Mouse (Mus musculus) brown adipose tissue, adult 24 weeks (tissue): ENCODE measurements around the gene Cntnap2. TPM values are rescaled to one million over a fixed set of nuclear protein-coding genes. Genes with fewer than 3 reads are reported as not detected.
"Not testable (repeated sequence)": the region's sequence is repeated elsewhere in the genome, so short reads cannot be mapped to it uniquely, and the experiment has no call there.

ENCODE experiments used
- H3K27ac ChIP-seq: fragments of 200-500 bp; replicated peaks from 2 replicates; pipeline ENCODE4 v1.5.1; 2012; ENCODE audit warnings: low read depth, mild to moderate bottlenecking, low read length
- H3K4me1 ChIP-seq: fragments of 200-500 bp; 2 replicates; pipeline ENCODE4 v1.6.1; 2012; ENCODE audit warnings: low read length, mixed read lengths; ENCODE audit not compliant: control insufficient read depth, insufficient read depth, insufficient read length
- H3K4me3 ChIP-seq: fragments of 200-500 bp; 2 replicates; pipeline ENCODE4 v1.5.1; 2012; ENCODE audit warnings: low read depth, mild to moderate bottlenecking, low read length, moderate library complexity; ENCODE audit not compliant: insufficient read depth
- polyA plus RNA-seq: library from polyadenylated mRNA; stranded (reverse); fragments of >200 nt; gene quantifications from 2 replicates; pipeline ENCODE4 v1.2.4, GENCODE M21; 2012; ENCODE audit not compliant: missing spikeins, insufficient read depth, insufficient read length

The Cntnap2 gene
- polyA plus RNA-seq, 1 experiment: not detected

- Histone ChIP-seq H3K4me1 (peaks cover 5% of the 10 kb centered on the region; the same call in 1 of the 2 replicates), H3K4me3 (no peak overlapping the region), H3K27ac (peak overlapping the region; percentile 71; the same call in 1 of the 2 replicates)
These were observed 2123.6 kb downstream of the Cntnap2 start for GRCm38 (mm10) chr6:47182756-47183155.

GRCm38 (mm10) chr6:47183850-47184249 lies 2124.7 kb downstream of the Cntnap2 start:
- not testable (repeated sequence) for H3K4me3 ChIP-seq, H3K27ac ChIP-seq

GRCm38 (mm10) chr6:47188193-47188592 lies 2129.0 kb downstream of the Cntnap2 start:
- Histone ChIP-seq H3K27ac (no peak overlapping the region), H3K4me1 (peaks cover 2% of the 10 kb centered on the region; the same call in 1 of the 2 replicates), H3K4me3 (no peak overlapping the region)

More at GRCm38 (mm10) chr6:47183850-47184249, 2124.7 kb downstream of the Cntnap2 start:
- not testable (repeated sequence) for H3K4me1 ChIP-seq

- not testable (repeated sequence) for H3K4me1 ChIP-seq
These were observed 2129.4 kb downstream of the Cntnap2 start for GRCm38 (mm10) chr6:47188596-47188995.

GRCm38 (mm10) chr6:47190282-47190681 lies 2131.1 kb downstream of the Cntnap2 start:
- Histone ChIP-seq H3K4me3 (no peak overlapping the region), H3K27ac (no peak overlapping the region), H3K4me1 (no peaks in the 10 kb centered on the region)

More at GRCm38 (mm10) chr6:47188596-47188995, 2129.4 kb downstream of the Cntnap2 start:
- H3K4me3 ChIP-seq, H3K27ac ChIP-seq: not testable (repeated sequence)

GRCm38 (mm10) chr6:47191277-47191800 lies 2132.2 kb downstream of the Cntnap2 start:
- no peak overlapping the region for H3K4me3 ChIP-seq
- no peaks in the 10 kb centered on the region for H3K4me1 ChIP-seq
- H3K27ac ChIP-seq: no peak overlapping the region

GRCm38 (mm10) chr6:47191940-47192339 lies 2132.8 kb downstream of the Cntnap2 start:
- no peak overlapping the region for H3K4me3 ChIP-seq
- no peaks in the 10 kb centered on the region for H3K4me1 ChIP-seq
- no peak overlapping the region for H3K27ac ChIP-seq

- H3K4me1 ChIP-seq: no peaks in the 10 kb centered on the region
- H3K27ac ChIP-seq: no peak overlapping the region
These were observed 2133.3 kb downstream of the Cntnap2 start for GRCm38 (mm10) chr6:47192478-47192877.

GRCm38 (mm10) chr6:47197570-47197969 lies 2138.4 kb downstream of the Cntnap2 start:
- Histone ChIP-seq H3K27ac (no peak overlapping the region), H3K4me1 (no peaks in the 10 kb centered on the region), H3K4me3 (no peak overlapping the region)

More at GRCm38 (mm10) chr6:47192478-47192877, 2133.3 kb downstream of the Cntnap2 start:
- H3K4me3 ChIP-seq: no peak overlapping the region

- H3K27ac ChIP-seq: no peak overlapping the region
- no peaks in the 10 kb centered on the region for H3K4me1 ChIP-seq
- no peak overlapping the region for H3K4me3 ChIP-seq
These were observed 2141.5 kb downstream of the Cntnap2 start for GRCm38 (mm10) chr6:47200671-47201070.

- Histone ChIP-seq H3K27ac (no peak overlapping the region), H3K4me3 (no peak overlapping the region), H3K4me1 (no peaks in the 10 kb centered on the region)
These were observed 2148.9 kb downstream of the Cntnap2 start for GRCm38 (mm10) chr6:47208031-47208430.

GRCm38 (mm10) chr6:47214731-47215130 lies 2155.6 kb downstream of the Cntnap2 start:
- Histone ChIP-seq H3K27ac (no peak overlapping the region), H3K4me3 (no peak overlapping the region), H3K4me1 (no peaks in the 10 kb centered on the region)

- H3K4me1 ChIP-seq, H3K27ac ChIP-seq, H3K4me3 ChIP-seq: not testable (repeated sequence)
These were observed 2164.4 kb downstream of the Cntnap2 start for GRCm38 (mm10) chr6:47223578-47223977.

GRCm38 (mm10) chr6:47225391-47225790 lies 2166.2 kb downstream of the Cntnap2 start:
- not testable (repeated sequence) for H3K4me1 ChIP-seq, H3K27ac ChIP-seq, H3K4me3 ChIP-seq

- H3K27ac ChIP-seq: no peak overlapping the region
- no peaks in the 10 kb centered on the region for H3K4me1 ChIP-seq
- no peak overlapping the region for H3K4me3 ChIP-seq
These were observed 2168.4 kb downstream of the Cntnap2 start for GRCm38 (mm10) chr6:47227601-47228000.

GRCm38 (mm10) chr6:47228676-47229317 lies 2169.6 kb downstream of the Cntnap2 start:
- Histone ChIP-seq H3K27ac (no peak overlapping the region), H3K4me1 (no peaks in the 10 kb centered on the region), H3K4me3 (no peak overlapping the region)
